Mouse (Mus musculus) MEL (cell line): ENCODE results near the gene Cdc42bpa. TPM values are rescaled to one million over a fixed set of nuclear protein-coding genes. Genes with fewer than 3 reads are reported as not detected.

ENCODE experiments used
- DNase-seq: peaks from one replicate; pipeline ENCODE4 v3.0.0; 2011; ENCODE audit warnings: low read depth, low spot score
- H3K27ac ChIP-seq: 2 replicates; pipeline ENCODE4 v1.5.1; 2012; ENCODE audit warnings: low read depth, mild to moderate bottlenecking, control low read depth, low read length, moderate library complexity; ENCODE audit not compliant: control insufficient read depth
- H3K27me3 ChIP-seq, 2 experiments: fragments of 150-350 bp in 1 of 2; sonication (generic) in 1 of 2; 2 replicates each; pipeline ENCODE4 v1.6.1; 2012; ENCODE audit warnings: low read length in 2 of 2, mild to moderate bottlenecking in 2 of 2, improper control_type of control experiment in 1 of 2, moderate library complexity in 1 of 2; ENCODE audit not compliant: insufficient read depth in 2 of 2, control insufficient read depth in 1 of 2
- H3K36me3 ChIP-seq, 2 experiments: 2 replicates each; pipeline ENCODE4 v1.6.1; 2012 to 2014; ENCODE audit warnings: low read length in 2 of 2, improper control_type of control experiment in 1 of 2, inconsistent platforms in 1 of 2, mild to moderate bottlenecking in 1 of 2; ENCODE audit not compliant: insufficient read depth in 2 of 2, control insufficient read depth in 1 of 2
- H3K4me1 ChIP-seq, 2 experiments: fragments of 150-350 bp in 1 of 2; sonication (generic) in 1 of 2; 2 replicates each; pipeline ENCODE4 v1.6.1; 2012; ENCODE audit warnings: low read length in 2 of 2, improper control_type of control experiment in 1 of 2, mild to moderate bottlenecking in 1 of 2; ENCODE audit not compliant: insufficient read depth in 2 of 2, control insufficient read depth in 1 of 2
- H3K4me3 ChIP-seq, 2 experiments: fragments of 150-350 bp in 1 of 2; sonication (generic) in 1 of 2; 2 replicates each; pipeline ENCODE4 v1.5.1; 2012; ENCODE audit warnings: low read depth in 2 of 2, low read length in 2 of 2, mild to moderate bottlenecking in 2 of 2, moderate library complexity in 2 of 2, control low read depth in 1 of 2, improper control_type of control experiment in 1 of 2; ENCODE audit not compliant: control insufficient read depth in 1 of 2, insufficient read depth in 1 of 2
- H3K79me2 ChIP-seq: 2 replicates; pipeline ENCODE4 v1.6.1; 2012; ENCODE audit warnings: mild to moderate bottlenecking, low read length, moderate library complexity; ENCODE audit not compliant: control insufficient read depth, poor library complexity, insufficient read depth
- H3K9ac ChIP-seq: 2 replicates; pipeline ENCODE4 v1.6.1; 2012; ENCODE audit warnings: low read depth, mild to moderate bottlenecking, control low read depth, low read length, moderate library complexity; ENCODE audit not compliant: control insufficient read depth, poor library complexity, severe bottlenecking
- H3K9me3 ChIP-seq: fragments of 150-350 bp; sonication (generic); replicated peaks from 2 replicates; pipeline ENCODE4 v1.6.1; 2012; ENCODE audit warnings: mild to moderate bottlenecking, low read length, improper control_type of control experiment, moderate library complexity; ENCODE audit not compliant: insufficient read depth
- BHLHE40 ChIP-seq: IDR thresholded peaks from 2 replicates; pipeline ENCODE4 v1.6.1; 2012; ENCODE audit warnings: low read depth, mild to moderate bottlenecking, inconsistent platforms, low read length, improper control_type of control experiment, borderline replicate concordance
- CHD2 ChIP-seq: IDR thresholded peaks from 2 replicates; pipeline ENCODE4 v1.6.1; 2011; ENCODE audit warnings: low read length, improper control_type of control experiment
- HCFC1 ChIP-seq: IDR thresholded peaks from 2 replicates; pipeline ENCODE4 v1.6.1; 2012; ENCODE audit warnings: low read depth, mild to moderate bottlenecking, inconsistent platforms, low read length, improper control_type of control experiment, moderate library complexity
- JUND ChIP-seq: IDR thresholded peaks from 2 replicates; pipeline ENCODE4 v1.6.1; 2011; ENCODE audit warnings: low read depth, mild to moderate bottlenecking, improper control_type of control experiment, low read length
- KAT2A ChIP-seq: conservative IDR thresholded peaks from 2 replicates; pipeline ENCODE4 v1.6.1; 2012; ENCODE audit warnings: low read depth, low read length, improper control_type of control experiment, inconsistent platforms
- MXI1 ChIP-seq: IDR thresholded peaks from 2 replicates; pipeline ENCODE4 v1.6.1; 2011; ENCODE audit warnings: mild to moderate bottlenecking, low read depth, low read length, improper control_type of control experiment
- MYB ChIP-seq: IDR thresholded peaks from 2 replicates; pipeline ENCODE4 v1.6.1; 2011; ENCODE audit warnings: mild to moderate bottlenecking, low read depth, low read length, improper control_type of control experiment
- MYC ChIP-seq: IDR thresholded peaks from 2 replicates; pipeline ENCODE4 v1.6.1; 2011; ENCODE audit warnings: low read depth, mild to moderate bottlenecking, low read length, improper control_type of control experiment, moderate library complexity
- NELFE ChIP-seq: IDR thresholded peaks from 2 replicates; pipeline ENCODE4 v1.6.1; 2011; ENCODE audit warnings: low read depth, low read length, improper control_type of control experiment
- POLR2AphosphoS2 ChIP-seq: IDR thresholded peaks from 2 replicates; pipeline ENCODE4 v1.6.1; 2011; ENCODE audit warnings: low read length, improper control_type of control experiment
- POLR2AphosphoS5 ChIP-seq: IDR thresholded peaks from 2 replicates; pipeline ENCODE4 v1.6.1; 2012; ENCODE audit warnings: low read depth, borderline replicate concordance, mild to moderate bottlenecking, inconsistent platforms, low read length, moderate library complexity, mixed read lengths
- RCOR1 ChIP-seq: IDR thresholded peaks from 2 replicates; pipeline ENCODE4 v1.6.1; 2012; ENCODE audit warnings: low read depth, mild to moderate bottlenecking, inconsistent platforms, low read length, improper control_type of control experiment
- TAL1 ChIP-seq: IDR thresholded peaks from 2 replicates; pipeline ENCODE4 v1.6.1; 2012; ENCODE audit warnings: mild to moderate bottlenecking, inconsistent platforms, low read length, moderate library complexity, mixed read lengths
- USF1 ChIP-seq: IDR thresholded peaks from 2 replicates; pipeline ENCODE4 v1.6.1; 2014; ENCODE audit warnings: low read depth, mild to moderate bottlenecking, inconsistent platforms, low read length, improper control_type of control experiment, moderate library complexity
- ZNF384 ChIP-seq: IDR thresholded peaks from 2 replicates; pipeline ENCODE4 v1.6.1; 2012; ENCODE audit warnings: low read depth, mild to moderate bottlenecking, inconsistent platforms, low read length, improper control_type of control experiment
- polyA plus RNA-seq, 2 experiments: library from polyadenylated mRNA; stranded (reverse) in 1 of 2; unstranded in 1 of 2; fragments of >175 nt in 1 of 2; fragments of >200 nt in 1 of 2; gene quantifications; 2 replicates each; pipeline versions ENCODE4 v1.2.1 to v1.2.4; 2012; ENCODE audit warnings: low replicate concordance in 2 of 2, low read depth in 1 of 2; ENCODE audit not compliant: insufficient read length in 2 of 2, insufficient read depth in 1 of 2, missing spikeins in 1 of 2
- total RNA-seq: library from RNA; depleted of rRNA; stranded (reverse); fragments of 300-350 nt; gene quantifications from 2 replicates; pipeline ENCODE4 v1.2.3, GENCODE M21; 2012

Cdc42bpa gene
- total and polyA plus RNA-seq, 3 experiments = 7.7 to 14.6 TPM; not detected in 1

GRCm38 (mm10) chr1:179945017-179945416 is 15.3 kb upstream of the Cdc42bpa start:
- H3K4me3 ChIP-seq = no peak overlapping the region
- no peaks in the 10 kb centered on the region for H3K79me2 ChIP-seq
- no peak overlapping the region for H3K27ac ChIP-seq
- peaks cover 0 to 6% of the 10 kb centered on the region in 2 experiments; a peak in 2 of 4 replicates for H3K27me3 ChIP-seq
- no peaks in the 10 kb centered on the region for H3K36me3 ChIP-seq
- H3K9ac ChIP-seq = no peak overlapping the region
- TF ChIP-seq KAT2A (no peak), MXI1 (no peak), USF1 (no peak), POLR2AphosphoS5 (no peak)
- DNase-seq = no peak
- H3K9me3 ChIP-seq = no peaks in the 10 kb centered on the region
- no peaks in the 10 kb centered on the region for H3K4me1 ChIP-seq

- H3K79me2 ChIP-seq = no peaks in the 10 kb centered on the region
- H3K9me3 ChIP-seq = no peaks in the 10 kb centered on the region
- H3K27me3 ChIP-seq = peaks cover 0 to 3% of the 10 kb centered on the region in 2 experiments; a peak in 2 of 4 replicates
- no peak overlapping the region for H3K4me3 ChIP-seq
- DNase-seq = no peak
- H3K4me1 ChIP-seq = no peaks in the 10 kb centered on the region
- H3K9ac ChIP-seq = no peak overlapping the region
- no peak for TF ChIP-seq POLR2AphosphoS2
- TF ChIP-seq, all 39 proteins: peak for 0
- no peak overlapping the region for H3K27ac ChIP-seq
- no peaks in the 10 kb centered on the region for H3K36me3 ChIP-seq
Measured at GRCm38 (mm10) chr1:179946616-179947015, 13.7 kb upstream of the Cdc42bpa start.

- H3K27me3 ChIP-seq = peaks cover 0 to 2% of the 10 kb centered on the region in 2 experiments; a peak in 2 of 4 replicates
- no peak for TF ChIP-seq NELFE
- no peak for TF ChIP-seq RCOR1
- TF ChIP-seq, all 39 proteins: peak for 0
- H3K36me3 ChIP-seq = no peaks in the 10 kb centered on the region
- H3K4me3 ChIP-seq = no peak overlapping the region
- no peaks in the 10 kb centered on the region for H3K4me1 ChIP-seq
- no peak overlapping the region for H3K9ac ChIP-seq
- no peak for DNase-seq
- H3K9me3 ChIP-seq = no peaks in the 10 kb centered on the region
- no peak overlapping the region for H3K27ac ChIP-seq
- H3K79me2 ChIP-seq = no peaks in the 10 kb centered on the region
Measured at GRCm38 (mm10) chr1:179947653-179948052, 12.6 kb upstream of the Cdc42bpa start.

GRCm38 (mm10) chr1:179951597-179951996 is 8.7 kb upstream of the Cdc42bpa start:
- H3K4me1 ChIP-seq = no peaks in the 10 kb centered on the region
- H3K79me2 ChIP-seq = no peaks in the 10 kb centered on the region
- no peak for DNase-seq
- TF ChIP-seq CHD2 (no peak), HCFC1 (no peak), JUND (no peak), POLR2AphosphoS5 (no peak), MYB (no peak), ZNF384 (no peak), BHLHE40 (no peak), TAL1 (no peak), NELFE (no peak), MYC (no peak)
- H3K27me3 ChIP-seq = peaks cover 2 to 4% of the 10 kb centered on the region in 2 experiments; a peak in 3 of 4 replicates
- no peak overlapping the region for H3K9ac ChIP-seq
- H3K4me3 ChIP-seq = no peak overlapping the region
- no peaks in the 10 kb centered on the region for H3K36me3 ChIP-seq
- H3K9me3 ChIP-seq = no peaks in the 10 kb centered on the region
- no peak overlapping the region for H3K27ac ChIP-seq
